Mouse (Mus musculus) heart, embryonic 11.5 days (tissue): ENCODE results near the gene Wtip. TPM values are rescaled to one million over a fixed set of nuclear protein-coding genes. Genes with fewer than 3 reads are reported as not detected.
"Not testable (repeated sequence)": the region's sequence is repeated elsewhere in the genome, so short reads cannot be mapped to it uniquely, and the experiment has no call there.

Experiments
- ATAC-seq: fragments of 200-750 bp; cut with Nextera tagmentation; replicated peaks from 2 replicates; pipeline ENCODE4 v1.8.0; 2017; ENCODE audit warnings: moderate library complexity; ENCODE audit not compliant: insufficient number of reproducible peaks, low FRiP score, low TSS enrichment
- H3K27ac ChIP-seq: fragments of 300-500 bp; sonication (generic); 2 replicates; pipeline ENCODE4 v1.5.1; 2014; ENCODE audit warnings: mild to moderate bottlenecking, low read depth, low read length
- H3K27me3 ChIP-seq: fragments of 300-500 bp; sonication (generic); 2 replicates; pipeline ENCODE4 v1.6.1; 2014; ENCODE audit warnings: mild to moderate bottlenecking, low read length, mixed read lengths; ENCODE audit not compliant: control insufficient read depth, insufficient read depth
- H3K36me3 ChIP-seq: fragments of 300-500 bp; sonication (generic); 2 replicates; pipeline ENCODE4 v1.6.1; 2014; ENCODE audit warnings: mild to moderate bottlenecking, low read length, moderate library complexity, mixed read lengths; ENCODE audit not compliant: control insufficient read depth, insufficient read depth
- H3K4me1 ChIP-seq: fragments of 300-500 bp; sonication (generic); 2 replicates; pipeline ENCODE4 v1.6.1; 2014; ENCODE audit warnings: low read length; ENCODE audit not compliant: control insufficient read depth, insufficient read depth
- H3K4me2 ChIP-seq: fragments of 300-500 bp; sonication (generic); 2 replicates; pipeline ENCODE4 v1.6.1; 2014; ENCODE audit warnings: mild to moderate bottlenecking, moderate library complexity
- H3K4me3 ChIP-seq: fragments of 300-500 bp; sonication (generic); 2 replicates; pipeline ENCODE4 v1.5.1; 2014; ENCODE audit warnings: low read depth, low read length
- H3K9ac ChIP-seq: fragments of 300-500 bp; sonication (generic); 2 replicates; pipeline ENCODE4 v1.6.1; 2014; ENCODE audit warnings: mild to moderate bottlenecking, low read depth, low read length, moderate library complexity
- H3K9me3 ChIP-seq: fragments of 300-500 bp; sonication (generic); replicated peaks from 2 replicates; pipeline ENCODE4 v1.6.1; 2016; ENCODE audit warnings: low read length; ENCODE audit not compliant: control insufficient read depth
- WGBS: fragments of 180-500 bp; shearing (Covaris S2); extraction: QIAGEN DNeasy Blood & Tissue Kit; methylation state at CpG from one replicate; pipeline ENCODE4 v1.1.7; 2014; ENCODE audit not compliant: insufficient replicate concordance; 5-methylcytosine and 5-hydroxymethylcytosine counted together
- polyA plus RNA-seq: library from polyadenylated mRNA; unstranded; fragments of >200 nt; fragmentation: Nextera tagmentation; extraction: Ambion mirVana; gene quantifications from 2 replicates; pipeline ENCODE4 v1.2.1, GENCODE M21; 2014

The Wtip gene
- 4.8 and 7.4 TPM in 2 replicates for polyA plus RNA-seq

DNA sequence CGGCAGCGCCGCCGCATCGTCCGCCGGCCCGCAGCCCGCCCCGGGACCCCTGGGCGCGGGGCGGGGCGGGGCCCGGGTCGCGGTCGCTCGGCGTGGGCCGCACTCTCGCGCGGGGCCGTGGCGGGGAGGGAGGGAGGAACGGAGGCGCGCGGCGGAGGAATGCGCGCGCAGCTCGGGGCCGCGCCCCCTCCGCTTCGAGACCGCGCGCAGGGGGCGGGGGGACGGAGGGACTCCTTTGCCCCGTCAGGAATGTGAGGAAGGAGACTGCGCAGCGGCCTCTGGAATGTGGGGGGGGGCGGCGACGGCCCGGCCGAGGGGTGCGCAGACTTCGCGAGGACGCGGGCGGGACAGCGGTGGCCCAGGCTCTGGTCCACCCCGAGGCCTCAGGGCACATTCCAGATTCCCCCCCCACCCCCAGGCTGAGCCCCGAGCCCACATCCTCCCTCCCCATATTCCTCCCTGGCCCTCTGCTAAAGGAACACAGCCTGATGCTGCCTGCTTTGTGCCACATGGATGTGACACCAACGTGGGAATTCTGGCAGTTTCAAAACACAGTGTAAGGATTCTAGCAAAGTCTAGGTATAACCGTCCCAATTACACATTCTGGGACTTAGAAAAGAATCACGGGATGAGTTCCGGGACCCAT is at the start of gene Wtip:
TSS of gene Wtip (minus strand) at position 152 of the 646 bp plus-strand sequence.
- no peaks in the 10 kb centered on the region for H3K9me3 ChIP-seq
- peak within 1 kb of the TSS; percentile 83 for H3K27ac ChIP-seq
- peaks cover 9% of the 10 kb centered on the region for H3K4me1 ChIP-seq
- peak; percentile 83 for ATAC-seq
- no peaks in the 10 kb centered on the region for H3K36me3 ChIP-seq
- WGBS = 2% methylated on average over 45 of the region's 65 CpGs
- H3K9ac ChIP-seq = peak within 1 kb of the TSS; percentile 95
- peak within 1 kb of the TSS; percentile 90 for H3K4me3 ChIP-seq
- no peaks in the 10 kb centered on the region for H3K27me3 ChIP-seq
- H3K4me2 ChIP-seq = peak within 1 kb of the TSS; percentile 73

DNA sequence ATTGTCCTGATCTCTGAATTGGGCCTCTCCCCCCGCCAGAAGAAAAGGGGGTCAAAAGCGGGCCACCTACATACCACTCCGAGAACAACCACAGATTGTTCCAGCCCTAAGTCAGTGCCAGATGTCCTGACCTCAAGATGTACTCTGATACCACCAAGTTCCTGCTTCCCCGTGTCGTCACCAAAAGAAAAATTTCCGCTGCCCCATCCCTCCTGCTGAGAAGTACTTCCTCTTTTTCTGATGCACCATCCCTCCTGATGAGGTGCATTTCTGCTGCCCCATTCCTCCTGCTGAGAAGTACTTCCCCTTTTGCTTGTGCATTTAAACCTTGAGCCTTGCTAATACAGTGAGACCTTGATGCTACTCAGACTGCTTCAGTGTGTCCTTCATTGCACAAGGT is 43.2 kb upstream of the Wtip start:
- not testable (repeated sequence) for H3K36me3 ChIP-seq, ATAC-seq, H3K4me1 ChIP-seq, H3K9ac ChIP-seq, H3K4me3 ChIP-seq, H3K9me3 ChIP-seq, H3K27ac ChIP-seq, H3K27me3 ChIP-seq, H3K4me2 ChIP-seq
- WGBS = 80% methylated on average over 6 of the region's 6 CpGs

GRCm38 (mm10) chr7:34172251-34172650 is 39.2 kb upstream of the Wtip start:
- no peak for ATAC-seq
- Histone ChIP-seq H3K9me3 (no peaks in the 10 kb centered on the region), H3K9ac (no peak overlapping the region), H3K27me3 (no peaks in the 10 kb centered on the region), H3K27ac (no peak overlapping the region), H3K4me3 (no peak overlapping the region), H3K4me2 (no peak overlapping the region), H3K36me3 (no peaks in the 10 kb centered on the region), H3K4me1 (no peaks in the 10 kb centered on the region)
- 55% methylated on average over 1 of the region's 1 CpGs for WGBS

GRCm38 (mm10) chr7:34169454-34169853 is 36.4 kb upstream of the Wtip start, which contains the start of gene Uba2:
Gene Uba2, minus strand, starts transcription at chr7:34169599.
- peaks cover 7% of the 10 kb centered on the region; the same call in 1 of the 2 replicates for H3K36me3 ChIP-seq
- 66% methylated on average over 3 of the region's 3 CpGs for WGBS
- H3K27me3 ChIP-seq = no peaks in the 10 kb centered on the region
- H3K9ac ChIP-seq = peak within 1 kb of the TSS; percentile 98
- H3K27ac ChIP-seq = peak within 1 kb of the TSS; percentile 89
- H3K9me3 ChIP-seq = no peaks in the 10 kb centered on the region
- ATAC-seq = no peak
- peak within 1 kb of the TSS; percentile 98 for H3K4me3 ChIP-seq
- H3K4me1 ChIP-seq = no peaks in the 10 kb centered on the region
- H3K4me2 ChIP-seq = peak within 1 kb of the TSS; percentile 93

DNA sequence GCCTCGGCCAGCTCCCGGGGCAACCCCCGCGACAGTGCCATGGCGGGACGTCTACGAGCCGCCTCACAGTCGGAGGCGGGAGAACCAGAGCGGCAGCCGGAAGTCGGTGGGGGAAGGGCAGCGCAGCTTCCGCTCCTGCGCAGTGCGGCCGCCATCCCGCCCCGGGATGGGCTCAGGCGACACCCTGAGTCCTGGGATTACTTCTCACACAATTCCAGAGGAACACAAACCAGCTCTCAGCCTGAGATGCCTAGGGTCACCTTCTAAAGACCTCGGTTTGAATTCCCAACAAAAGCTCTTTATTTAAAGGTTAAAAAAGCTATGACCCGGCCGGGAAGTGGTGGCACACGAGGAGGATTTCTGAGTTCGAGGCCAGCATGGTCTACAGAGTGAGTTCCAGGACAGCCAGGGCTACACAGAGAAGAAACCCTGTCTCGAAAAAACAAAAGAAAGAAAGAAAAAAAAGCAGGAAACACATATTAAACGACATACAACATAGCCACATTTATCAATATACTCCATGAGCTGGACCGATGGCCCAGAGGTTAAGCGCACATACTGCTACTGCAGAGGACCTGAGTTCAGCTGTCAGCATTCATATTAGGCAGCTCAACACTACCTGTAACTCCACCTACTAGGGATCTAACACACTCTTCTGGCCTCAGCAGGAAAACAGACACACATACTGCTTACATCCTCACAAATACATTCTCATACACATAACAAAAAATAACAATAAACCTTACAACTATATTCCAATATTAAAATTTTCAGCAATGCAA is 35.6 kb upstream of the Wtip start:
- Histone ChIP-seq H3K9me3 (no peaks in the 10 kb centered on the region), H3K4me3 (peak overlapping the region; percentile 98), H3K27ac (peak overlapping the region; percentile 89), H3K4me1 (no peaks in the 10 kb centered on the region), H3K4me2 (peak overlapping the region; percentile 93), H3K9ac (peak overlapping the region; percentile 98), H3K36me3 (peaks cover 8% of the 10 kb centered on the region), H3K27me3 (no peaks in the 10 kb centered on the region)
- WGBS = 10% methylated on average over 30 of the region's 30 CpGs
- peak; percentile 94 for ATAC-seq

- peak overlapping the region; percentile 98 for H3K4me3 ChIP-seq
- no peaks in the 10 kb centered on the region for H3K4me1 ChIP-seq
- whole genome bisulfite sequencing = under 1% methylated on average over 54 of the region's 54 CpGs
- peaks cover 13% of the 10 kb centered on the region for H3K36me3 ChIP-seq
- H3K9me3 ChIP-seq = no peaks in the 10 kb centered on the region
- H3K9ac ChIP-seq = peak overlapping the region; percentile 98
- H3K4me2 ChIP-seq = peak overlapping the region; percentile 93
- ATAC-seq = peak; percentile 60
- H3K27ac ChIP-seq = peak overlapping the region; percentile 89
- H3K27me3 ChIP-seq = no peaks in the 10 kb centered on the region
These were observed 34.9 kb upstream of the Wtip start for GRCm38 (mm10) chr7:34167766-34168469.

DNA sequence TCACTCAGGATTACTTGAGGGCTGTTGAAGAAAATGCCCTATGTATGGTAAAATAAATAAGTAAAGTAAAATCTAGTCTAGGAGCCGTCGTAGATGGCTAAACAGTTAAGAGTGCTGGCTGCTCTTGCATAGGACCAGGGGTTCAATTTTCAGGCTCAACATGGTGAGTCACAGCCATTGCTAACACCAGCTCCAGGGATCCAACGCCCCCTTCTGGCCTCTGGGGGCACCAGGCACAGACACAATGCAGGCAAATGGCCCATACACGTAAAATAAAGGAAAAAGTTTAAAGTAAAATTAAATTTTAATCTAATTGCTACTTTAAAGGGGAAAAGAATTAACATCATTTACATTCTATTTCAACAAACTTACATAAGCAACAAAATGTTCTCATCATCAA is 33.8 kb upstream of the Wtip start:
- Histone ChIP-seq H3K36me3 (peaks cover 17% of the 10 kb centered on the region), H3K4me1 (no peaks in the 10 kb centered on the region), H3K9me3 (no peaks in the 10 kb centered on the region), H3K9ac (no peak overlapping the region), H3K4me3 (0 out of 2 replicates have a peak overlapping the region, but pooled peaks have one; percentile 8), H3K4me2 (no peak overlapping the region; the same call in 1 of the 2 replicates), H3K27me3 (no peaks in the 10 kb centered on the region), H3K27ac (no peak overlapping the region)
- no peak for ATAC-seq
- 47% methylated on average over 4 of the region's 4 CpGs for WGBS

- Histone ChIP-seq H3K4me1 (no peaks in the 10 kb centered on the region), H3K36me3 (peaks cover 25% of the 10 kb centered on the region), H3K27ac (no peak overlapping the region), H3K4me3 (no peak overlapping the region), H3K9ac (no peak overlapping the region), H3K4me2 (no peak overlapping the region), H3K9me3 (no peaks in the 10 kb centered on the region), H3K27me3 (no peaks in the 10 kb centered on the region)
- 80% methylated on average over 3 of the region's 3 CpGs for WGBS
- no peak for ATAC-seq
These were observed 32.9 kb upstream of the Wtip start for GRCm38 (mm10) chr7:34165999-34166398.
